Mouse (Mus musculus) urinary bladder, postnatal 25 days (tissue): ENCODE measurements at regions not wholly inside any gene's neighbourhood (a gene's known extent, or its start where the extent isn't known, plus 50 kb on each side); places are given as distances from the start of the nearest gene placed in this dataset.
"Not testable (repeated sequence)": the region's sequence is repeated elsewhere in the genome, so short reads cannot be mapped to it uniquely, and the experiment has no call there.

Source experiments
- DNase-seq: peaks from one replicate; pipeline ENCODE4 v3.0.0; 2022; ENCODE audit warnings: low spot score

- not testable (repeated sequence) for DNase-seq
Measured at GRCm38 (mm10) chr14:53709627-53710026, 544.3 kb downstream of the Dad1 start.

GRCm38 (mm10) chr14:53704351-53704750 lies 549.6 kb downstream of the Dad1 start:
- not testable (repeated sequence) for DNase-seq

DNA sequence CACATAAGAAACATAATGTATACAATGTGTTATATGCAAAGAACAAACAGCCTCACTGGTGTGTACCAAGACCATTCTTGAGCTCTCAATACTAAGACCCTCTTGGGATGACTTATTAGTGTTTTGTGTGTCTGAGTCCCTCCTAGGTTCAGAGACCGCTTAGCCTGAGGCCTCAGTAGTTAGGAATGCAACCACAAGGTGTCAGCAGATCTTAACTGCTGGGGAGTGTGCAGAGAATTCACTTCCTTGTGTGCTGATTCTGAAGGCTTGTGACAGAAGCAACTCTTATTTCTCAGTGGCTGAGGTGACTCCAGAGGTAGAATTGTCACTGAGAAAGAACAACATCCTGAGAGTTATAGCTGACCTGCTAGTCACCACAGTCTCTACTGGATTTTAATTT lies 550.3 kb downstream of the Dad1 start:
- not testable (repeated sequence) for DNase-seq

GRCm38 (mm10) chr14:53684100-53684499 lies 569.8 kb downstream of the Dad1 start:
- DNase-seq, result not testable (repeated sequence)

DNA sequence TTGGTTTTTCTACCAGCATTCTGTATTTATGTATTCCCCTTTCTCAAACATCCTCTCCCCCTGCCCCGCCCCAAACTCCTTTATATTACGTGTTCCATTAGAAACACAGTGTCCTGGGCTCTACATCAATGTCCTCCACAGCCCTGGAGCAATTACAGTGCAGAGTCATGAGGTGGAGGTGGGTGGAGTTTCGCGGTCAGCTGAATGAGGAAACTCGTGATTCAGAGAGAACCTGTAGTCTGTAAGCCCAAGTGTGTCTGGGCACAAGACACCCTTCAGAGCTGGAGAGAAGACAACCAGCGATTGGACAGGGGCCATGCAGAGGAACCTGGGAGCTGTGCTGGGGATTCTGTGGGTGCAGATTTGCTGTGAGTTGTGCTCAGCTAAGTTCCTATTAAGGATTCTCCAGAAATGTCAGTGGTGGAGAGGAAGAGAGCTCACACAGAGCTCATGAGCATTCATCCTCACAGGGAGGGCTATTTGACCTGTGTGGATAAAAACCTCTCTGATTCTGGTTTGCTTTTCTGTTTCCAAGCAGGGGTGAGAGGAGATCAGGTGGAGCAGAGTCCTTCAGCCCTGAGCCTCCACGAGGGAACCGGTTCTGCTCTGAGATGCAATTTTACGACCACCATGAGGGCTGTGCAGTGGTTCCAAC lies 570.4 kb downstream of the Dad1 start:
- not testable (repeated sequence) for DNase-seq

- DNase-seq, result not testable (repeated sequence)
Measured at GRCm38 (mm10) chr14:53682679-53683078, 571.2 kb downstream of the Dad1 start.

- not testable (repeated sequence) for DNase-seq
Measured at GRCm38 (mm10) chr14:53681320-53681719, 572.6 kb downstream of the Dad1 start.

DNA sequence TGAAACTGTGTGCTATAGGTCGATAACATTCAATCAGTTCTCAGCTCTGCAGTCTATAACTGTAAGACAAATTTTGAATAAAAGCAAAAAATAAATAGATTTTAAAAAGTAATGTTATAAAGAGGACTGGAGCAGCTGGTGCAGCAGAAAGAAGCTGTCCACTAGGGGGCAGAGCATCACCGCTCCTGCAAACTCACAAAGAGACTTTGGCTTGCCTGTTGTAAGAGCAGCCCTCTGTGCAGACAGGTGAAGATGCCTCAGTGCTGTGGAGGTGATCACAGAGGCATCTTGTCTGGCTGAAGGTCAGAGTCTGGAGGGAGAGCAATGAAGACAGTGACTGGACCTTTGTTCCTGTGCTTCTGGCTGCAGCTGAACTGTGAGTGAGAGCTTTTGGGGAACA lies 588.2 kb downstream of the Dad1 start:
- DNase-seq, result peak; percentile 2

DNA sequence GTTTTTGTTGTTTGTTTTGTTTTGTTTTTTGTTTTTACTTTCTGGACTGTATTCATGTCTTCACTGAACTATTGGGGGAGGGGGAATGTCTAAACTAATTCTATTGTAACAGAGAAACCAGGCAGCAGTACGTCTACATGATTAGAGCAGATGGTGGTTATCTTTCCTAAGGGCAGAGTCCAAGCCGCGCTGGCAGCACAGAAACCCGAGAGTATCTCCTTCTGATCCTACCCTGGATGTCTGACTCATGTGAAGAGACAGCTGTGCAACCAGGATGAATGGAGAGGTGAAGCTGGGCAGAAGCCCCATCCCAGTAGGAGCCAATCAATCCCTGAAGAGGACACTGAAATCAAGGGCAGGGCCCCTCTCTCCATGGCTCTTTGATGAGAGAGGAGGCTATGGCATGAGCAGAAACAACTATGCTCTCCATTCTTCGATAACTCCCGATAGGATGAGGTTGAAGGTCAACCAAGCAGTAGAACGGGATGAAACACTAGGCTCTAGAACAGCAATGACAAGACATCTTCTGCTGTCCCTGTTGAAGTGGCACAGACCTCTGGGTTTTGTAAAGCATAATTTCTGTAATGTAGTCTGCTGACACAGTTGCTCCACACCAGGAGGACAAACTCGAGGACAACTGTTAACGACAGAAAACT lies 591.1 kb downstream of the Dad1 start:
- not testable (repeated sequence) for DNase-seq

DNA sequence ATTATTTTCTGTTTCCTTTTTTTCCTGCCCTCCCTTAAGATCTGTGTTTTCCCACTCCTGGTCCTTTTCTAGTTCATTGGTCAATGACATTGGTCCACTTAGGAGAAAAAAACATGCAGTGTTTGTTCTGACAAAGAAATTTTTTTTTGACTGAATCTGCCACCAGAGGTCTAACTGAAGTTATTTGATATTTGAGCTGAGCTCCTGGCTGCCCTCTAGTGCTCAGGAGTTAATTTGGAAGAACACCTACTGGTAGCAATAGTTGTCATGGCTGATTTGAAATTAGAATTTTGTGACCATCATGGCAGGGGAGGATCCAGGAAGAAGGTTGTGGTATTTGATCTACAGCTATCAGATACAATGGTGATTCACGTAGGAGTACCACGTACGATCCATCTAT lies 599.2 kb downstream of the Dad1 start:
- not testable (repeated sequence) for DNase-seq

GRCm38 (mm10) chr14:53651061-53651460 lies 602.8 kb downstream of the Dad1 start:
- not testable (repeated sequence) for DNase-seq

- not testable (repeated sequence) for DNase-seq
Measured at GRCm38 (mm10) chr14:53649189-53649588, 604.7 kb downstream of the Dad1 start.

GRCm38 (mm10) chr14:53640441-53640840 lies 613.5 kb downstream of the Dad1 start:
- not testable (repeated sequence) for DNase-seq

DNA sequence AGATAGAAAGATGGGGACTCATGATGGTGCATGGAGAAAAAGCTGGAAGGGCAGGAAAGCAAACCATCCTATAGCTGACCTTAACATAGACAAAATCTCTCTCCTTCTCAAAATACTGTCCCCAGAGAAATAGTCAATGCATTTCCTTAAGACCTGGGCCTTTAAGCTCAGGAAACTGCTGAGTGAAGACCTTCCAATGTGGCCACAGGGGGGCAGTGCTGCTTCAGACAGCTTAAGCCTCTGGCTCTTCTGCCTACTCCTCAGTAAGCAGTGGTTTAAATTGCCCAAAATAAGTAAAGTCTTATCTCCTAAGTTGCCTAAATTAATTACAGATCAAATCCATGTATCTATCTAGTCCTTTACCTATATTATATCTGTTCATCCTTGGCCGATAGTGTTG lies 616.2 kb downstream of the Dad1 start:
- DNase-seq, result not testable (repeated sequence)

DNA sequence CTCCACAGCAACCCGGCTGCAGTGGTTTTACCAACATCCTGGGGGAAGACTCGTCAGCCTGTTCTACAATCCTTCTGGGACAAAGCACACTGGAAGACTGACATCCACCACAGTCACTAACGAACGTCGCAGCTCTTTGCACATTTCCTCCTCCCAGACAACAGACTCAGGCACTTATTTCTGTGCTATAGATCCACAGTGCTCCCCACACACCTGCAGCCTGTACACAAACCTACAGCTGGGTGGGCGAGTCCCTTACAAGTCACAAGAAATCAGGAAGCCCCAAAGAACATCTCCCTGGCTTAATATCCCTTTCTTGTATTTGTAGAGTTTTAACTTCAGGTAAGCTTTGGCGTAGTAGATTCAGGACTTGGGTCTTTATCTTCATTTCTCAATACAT lies 618.7 kb downstream of the Dad1 start:
- DNase-seq, result not testable (repeated sequence)

- not testable (repeated sequence) for DNase-seq
Measured at GRCm38 (mm10) chr14:53634320-53634979, 619.5 kb downstream of the Dad1 start.

GRCm38 (mm10) chr14:53633743-53634142 lies 620.2 kb downstream of the Dad1 start:
- not testable (repeated sequence) for DNase-seq

- DNase-seq, result not testable (repeated sequence)
Measured at GRCm38 (mm10) chr14:53621376-53621775, 632.5 kb downstream of the Dad1 start.

DNA sequence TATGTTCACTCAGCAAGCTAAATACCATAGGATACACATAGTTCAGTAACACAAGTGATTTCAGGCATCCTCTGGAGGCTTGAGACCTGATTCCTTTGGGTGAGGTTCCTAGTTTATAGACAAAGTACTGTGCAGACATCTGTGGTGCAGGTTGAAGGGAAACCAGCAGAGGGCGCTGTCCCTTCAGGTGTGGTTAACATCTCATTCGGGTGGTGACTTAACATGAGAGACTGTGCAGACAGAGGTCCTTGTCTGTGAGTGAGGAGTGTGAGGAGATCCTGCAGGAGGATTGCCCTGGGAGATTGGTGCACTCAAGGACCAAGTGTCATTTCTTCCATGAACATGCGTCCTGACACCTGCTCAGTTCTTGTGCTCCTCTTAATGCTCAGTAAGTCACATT lies 637.8 kb downstream of the Dad1 start:
- DNase-seq, result not testable (repeated sequence)

DNA sequence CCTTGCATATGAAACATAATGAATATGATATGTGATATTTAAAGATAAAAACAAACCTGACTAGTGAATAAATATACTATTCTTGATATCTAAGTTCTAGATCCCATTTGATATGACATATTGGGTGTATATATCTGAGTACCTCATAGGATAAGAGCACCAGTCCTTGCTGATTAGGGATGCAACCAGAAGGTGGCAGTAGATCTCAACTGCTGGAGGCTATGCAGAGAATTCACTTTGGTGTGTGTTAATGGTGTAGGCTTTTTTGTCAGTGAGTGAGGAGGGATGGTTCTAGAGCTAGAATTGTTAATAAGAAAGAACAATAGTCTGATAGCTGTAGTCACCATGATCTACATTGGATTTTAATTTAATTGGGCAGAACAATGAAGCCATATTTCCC lies 639.6 kb downstream of the Dad1 start:
- no peak for DNase-seq

GRCm38 (mm10) chr14:53599299-53599698 lies 654.6 kb downstream of the Dad1 start:
- DNase-seq, result not testable (repeated sequence)

DNA sequence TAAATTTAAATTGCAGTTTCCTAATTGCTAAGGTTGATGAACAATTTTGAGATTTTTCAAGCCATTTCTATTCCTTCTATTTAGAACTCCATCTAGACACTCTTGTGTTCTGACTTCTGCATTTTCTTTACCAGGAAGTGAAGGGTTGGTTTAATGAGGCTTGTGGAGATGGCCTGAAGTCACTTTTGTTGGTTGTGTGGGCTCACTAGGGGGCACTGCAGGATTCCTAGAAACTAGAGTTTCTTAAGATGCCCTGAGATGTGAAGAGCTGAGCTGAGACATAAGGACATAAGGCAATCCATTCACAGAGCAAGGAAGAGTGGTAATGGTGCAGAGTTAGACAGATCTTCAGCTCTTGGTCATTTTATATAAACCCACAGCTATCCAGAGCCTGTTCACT lies 656.6 kb downstream of the Dad1 start:
- not testable (repeated sequence) for DNase-seq

DNA sequence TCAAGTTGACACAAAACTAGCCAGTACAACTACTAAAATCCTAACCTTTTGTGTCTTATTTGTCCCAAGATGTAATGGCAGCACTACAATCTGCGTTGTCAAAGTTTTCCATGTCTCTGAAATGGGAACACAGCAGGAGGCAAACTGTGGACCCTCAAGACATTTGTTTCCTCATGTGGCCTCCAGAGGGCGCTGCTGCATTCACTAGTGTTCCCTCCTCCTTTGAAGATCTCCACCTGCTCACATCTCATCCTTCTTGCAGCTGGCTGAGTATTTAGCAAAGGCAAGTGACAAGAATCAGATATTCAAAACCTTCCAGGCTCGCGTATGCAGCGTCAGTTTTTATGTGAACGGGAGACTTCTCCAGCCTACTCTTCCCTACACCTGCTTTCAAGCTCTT lies 663.3 kb downstream of the Dad1 start:
- DNase-seq, result not testable (repeated sequence)
